Mouse (Mus musculus): ENCODE measurements around the gene H2-Oa. TPM values are rescaled to one million over a fixed set of nuclear protein-coding genes. Genes with fewer than 3 reads are reported as not detected.

The H2-Oa gene
- total RNA-seq, 2 experiments from 2014 or later = 0.34 TPM; not detected in 1

DNA sequence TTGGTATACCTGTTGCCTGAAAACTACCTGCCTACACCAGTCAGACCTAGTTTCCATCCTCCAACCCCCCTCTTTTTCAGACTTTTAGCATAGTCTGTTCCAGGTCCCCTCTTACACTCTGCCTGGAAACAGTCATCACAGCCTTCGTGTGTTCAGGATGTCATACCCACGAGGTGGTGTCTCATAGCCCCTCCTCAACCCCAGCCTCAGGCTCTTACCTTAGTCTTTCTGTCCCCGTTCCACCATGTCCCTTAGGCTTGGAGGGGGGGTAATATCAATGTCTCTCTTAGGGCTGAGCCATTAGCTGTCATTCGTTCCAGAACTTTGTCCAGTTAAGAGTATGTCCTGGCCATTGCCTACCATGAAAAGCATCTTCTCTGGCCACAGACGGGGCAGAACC is 9.0 kb downstream of the H2-Oa start:
- DNase-seq (ENCODE audit: low spot score in 2 of 2) = no peak

DNA sequence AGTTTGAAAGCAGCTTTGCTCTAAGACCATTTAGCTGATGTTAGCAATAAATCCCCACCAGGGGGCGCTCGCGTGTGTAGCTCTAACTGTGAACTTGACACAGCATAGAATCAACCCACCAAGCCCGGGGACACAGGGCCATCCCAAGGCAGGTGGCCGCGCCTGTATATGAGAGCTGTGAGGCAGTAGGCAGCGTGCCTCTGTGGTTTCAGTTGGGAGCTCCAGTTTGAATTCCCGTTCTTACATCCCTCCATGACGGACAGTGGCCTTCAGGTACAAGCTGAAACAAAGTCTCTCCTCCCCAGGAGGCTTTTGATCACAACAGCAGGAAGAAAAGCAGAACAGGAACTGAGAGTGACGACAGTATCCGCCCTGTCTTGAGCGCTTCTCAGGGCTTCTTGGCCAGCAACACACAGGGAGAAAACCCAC is 9.5 kb downstream of the H2-Oa start:
- peak; percentile 95 to 97 for DNase-seq (ENCODE audit: low spot score in 2 of 2)

DNA sequence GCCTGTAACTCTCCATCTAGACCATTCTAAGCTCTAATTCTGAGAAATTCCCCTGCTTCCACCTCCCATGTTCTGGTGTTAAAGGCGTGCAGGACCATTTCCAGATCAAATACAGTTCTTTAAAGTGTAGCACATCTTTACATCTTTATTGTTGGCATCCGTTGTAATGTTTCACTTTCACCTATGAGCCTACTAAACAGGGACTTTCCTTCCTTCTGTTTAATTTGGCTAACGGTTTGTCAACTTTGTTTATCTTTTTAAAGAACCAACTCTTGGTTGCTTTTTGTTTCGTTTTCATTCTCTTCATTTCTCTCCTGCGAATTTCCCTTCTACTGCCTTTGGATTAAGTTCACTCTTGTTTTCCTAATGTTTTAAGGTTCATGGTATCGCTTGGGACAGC is 10.7 kb downstream of the H2-Oa start:
- DNase-seq (ENCODE audit: low spot score in 2 of 2) = no peak

DNA sequence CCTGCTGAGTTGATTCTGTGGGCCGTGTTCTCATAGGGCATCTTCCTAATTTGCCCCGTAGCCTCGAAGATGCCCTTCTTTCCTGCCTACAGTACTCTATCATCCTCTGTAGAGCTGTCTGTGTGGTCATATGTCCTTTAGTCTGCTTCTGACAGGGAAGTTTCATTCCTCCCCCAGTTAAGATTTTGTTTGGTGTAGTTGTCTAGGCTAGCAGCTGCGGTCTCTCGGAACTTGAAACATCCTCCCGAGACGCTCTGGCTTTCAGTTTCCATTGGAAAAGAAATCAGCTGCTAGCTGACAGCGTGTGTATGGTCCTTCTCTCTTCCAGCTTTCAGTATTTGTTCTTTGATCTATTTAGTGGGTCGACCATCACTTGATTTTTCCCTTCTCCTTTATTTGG is 12.7 kb downstream of the H2-Oa start:
- DNase-seq (ENCODE audit: low spot score in 2 of 2) = no peak

DNA sequence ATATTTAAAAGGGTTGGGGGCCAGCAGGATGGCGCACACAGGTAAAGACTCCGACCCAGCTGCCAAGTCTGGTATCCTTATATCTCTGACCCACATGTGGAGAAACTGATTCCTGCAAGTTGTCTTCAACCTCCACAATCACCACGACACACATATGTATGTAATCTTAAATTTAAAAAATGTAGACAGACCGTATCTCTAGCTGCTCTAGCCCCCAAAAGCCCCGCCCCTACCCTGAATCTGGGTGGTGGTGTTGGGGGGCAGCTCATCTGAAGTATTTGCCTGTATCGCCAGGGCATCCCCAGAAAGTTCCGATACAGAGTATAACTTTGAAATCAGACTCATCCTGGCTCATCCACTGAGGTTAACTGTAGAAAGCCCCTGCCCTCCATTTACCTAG is 14.4 kb downstream of the H2-Oa start:
- no peak for DNase-seq (ENCODE audit: low spot score in 2 of 2)

DNA sequence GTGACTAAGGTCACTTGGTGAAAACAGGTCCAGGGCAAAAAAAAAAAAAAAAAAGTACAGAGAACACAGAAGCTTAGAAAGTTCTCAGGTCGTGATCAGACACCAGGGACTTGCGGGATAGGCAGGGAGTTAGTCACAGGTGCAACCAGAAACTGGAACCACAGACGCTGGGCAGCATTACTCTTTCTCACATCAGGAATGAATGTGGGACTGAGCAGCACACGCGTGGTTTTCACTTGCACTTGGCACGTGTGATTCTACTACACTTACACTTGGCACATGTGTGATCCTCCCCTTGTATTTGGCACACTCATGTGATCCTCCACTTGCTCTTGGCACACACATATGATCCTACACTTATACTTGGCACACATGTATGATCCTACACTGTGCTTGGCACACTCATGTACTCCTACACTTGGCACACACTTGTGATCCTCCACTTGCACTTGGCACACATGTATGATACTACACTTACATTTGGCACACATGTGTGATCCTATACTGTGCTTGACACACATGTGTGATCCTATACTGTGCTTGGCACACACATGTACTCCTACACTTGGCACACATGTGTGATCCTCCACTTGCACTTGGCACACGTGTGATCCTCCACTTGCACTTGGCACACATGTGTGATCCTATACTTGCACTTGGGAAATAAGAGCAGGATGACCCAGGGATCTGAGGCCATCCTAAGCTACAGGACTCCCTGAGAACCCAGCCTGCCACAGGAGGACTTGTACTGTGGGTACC is 15.1 kb downstream of the H2-Oa start:
- no peak for DNase-seq (ENCODE audit: low spot score in 2 of 2)

DNA sequence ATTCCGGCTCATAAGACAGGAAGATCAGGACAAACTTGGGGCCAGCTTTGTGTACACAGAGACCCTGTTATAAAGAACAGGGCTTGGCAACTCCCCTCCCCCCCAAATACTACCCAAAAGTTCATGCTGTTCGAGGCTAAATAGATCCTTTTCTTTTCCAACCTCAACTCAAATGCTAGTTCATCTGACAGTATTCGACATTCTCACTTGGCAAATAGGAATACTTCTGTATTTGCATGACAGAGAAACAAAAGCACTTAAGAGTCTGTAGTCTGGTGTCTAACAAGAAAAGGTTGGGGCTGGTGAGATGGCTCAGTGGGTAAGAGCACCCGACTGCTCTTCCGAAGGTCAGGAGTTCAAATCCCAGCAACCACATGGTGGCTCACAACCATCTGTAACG is 16.3 kb downstream of the H2-Oa start:
- DNase-seq (ENCODE audit: low spot score in 2 of 2) = no peak

DNA sequence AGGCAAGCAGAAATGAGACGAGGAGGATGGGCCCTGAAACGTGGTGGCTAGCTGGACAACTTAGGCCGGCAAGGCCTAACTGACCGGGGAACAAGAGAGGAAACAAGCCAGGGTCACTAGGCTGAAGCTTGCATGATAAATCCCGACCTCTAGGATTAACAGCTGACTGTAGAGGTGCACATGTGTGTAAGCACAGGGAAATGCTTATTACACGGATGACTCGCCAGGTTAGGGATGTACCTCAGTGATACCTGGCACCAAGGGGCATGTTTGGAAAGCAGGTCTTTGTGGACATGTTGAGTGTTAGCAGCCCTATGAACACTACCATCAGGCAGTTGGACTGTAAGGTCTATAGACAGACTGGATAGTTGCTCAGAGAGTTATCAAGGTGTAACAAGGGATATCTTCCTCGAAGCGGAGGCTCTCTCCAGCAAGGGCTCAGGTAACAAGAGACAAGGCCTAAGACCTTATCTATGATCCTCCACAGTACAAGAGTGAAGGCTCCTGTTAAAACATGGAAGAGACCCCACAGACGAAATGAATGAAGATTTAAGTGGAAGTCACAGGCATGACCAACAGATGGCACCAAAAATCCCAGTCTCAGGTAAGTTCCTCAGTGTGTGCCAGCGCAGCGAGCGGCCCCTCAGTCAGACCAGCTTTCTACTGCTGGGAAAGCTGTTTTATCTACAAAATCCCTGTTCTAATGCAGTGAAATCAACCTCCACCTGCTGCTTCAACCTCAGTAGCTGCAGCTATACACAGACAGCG is 17.1 kb downstream of the H2-Oa start:
- DNase-seq (ENCODE audit: low spot score in 2 of 2) = no peak

DNA sequence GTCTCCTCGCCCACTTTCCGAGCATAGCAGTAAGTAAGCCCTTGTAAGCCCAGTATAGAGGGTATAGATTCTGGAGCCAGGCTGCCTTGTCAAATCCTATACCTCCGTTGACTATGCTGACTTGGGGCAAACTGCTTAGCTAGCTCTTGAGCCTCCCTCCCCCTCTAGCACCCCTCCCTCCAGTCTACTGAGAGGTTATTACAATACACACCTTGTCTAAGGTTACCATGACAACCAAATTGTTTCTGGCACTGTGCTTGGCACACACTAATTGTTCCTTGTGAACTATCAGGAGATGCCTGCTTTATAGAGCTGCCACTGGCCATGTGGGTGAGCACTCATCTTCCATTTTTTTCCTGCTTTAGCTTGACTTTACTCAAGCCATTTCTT is 17.7 kb downstream of the H2-Oa start:
- DNase-seq (ENCODE audit: low spot score in 2 of 2) = no peak

DNA sequence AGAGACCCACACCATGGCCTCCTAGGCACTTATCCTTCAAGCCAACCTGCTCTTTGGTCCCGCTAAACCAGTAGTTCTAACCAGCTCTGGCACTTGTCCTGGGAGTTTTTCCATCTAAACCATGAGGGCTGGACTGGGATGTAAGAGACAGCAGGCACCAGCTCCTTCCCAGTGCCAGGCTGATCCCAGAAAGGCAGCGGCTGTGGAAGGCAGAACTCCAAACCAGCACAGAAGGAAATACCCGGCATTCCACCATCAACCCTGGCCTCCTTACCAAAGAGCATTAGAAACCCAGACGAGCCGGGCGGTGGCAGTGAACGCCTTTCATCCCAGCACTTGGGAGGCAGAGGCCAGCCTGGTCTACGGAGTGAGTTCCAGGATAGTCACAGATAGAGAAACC is 18.2 kb downstream of the H2-Oa start:
- DNase-seq (ENCODE audit: low spot score in 2 of 2) = no peak

DNA sequence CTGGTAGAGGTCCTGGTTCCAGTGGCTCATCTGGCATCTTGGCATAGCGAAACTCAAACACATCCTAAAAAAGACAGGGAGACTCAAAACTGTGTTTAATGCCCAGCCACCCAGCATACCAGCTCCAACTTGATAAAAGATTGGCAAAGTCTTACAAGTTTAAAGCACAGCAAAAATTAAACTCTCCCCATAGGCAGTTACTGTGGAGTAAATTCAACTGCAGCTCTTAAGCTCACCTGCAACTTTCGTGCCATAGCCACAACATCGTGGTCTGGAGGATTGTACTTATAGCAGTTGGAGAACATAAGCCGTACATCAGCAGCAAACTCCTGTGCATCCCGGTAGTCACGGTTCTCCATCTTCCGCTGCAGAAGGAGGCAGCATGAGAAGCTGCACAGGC is 22.0 kb downstream of the H2-Oa start:
- no peak for DNase-seq (ENCODE audit: low spot score in 2 of 2)

DNA sequence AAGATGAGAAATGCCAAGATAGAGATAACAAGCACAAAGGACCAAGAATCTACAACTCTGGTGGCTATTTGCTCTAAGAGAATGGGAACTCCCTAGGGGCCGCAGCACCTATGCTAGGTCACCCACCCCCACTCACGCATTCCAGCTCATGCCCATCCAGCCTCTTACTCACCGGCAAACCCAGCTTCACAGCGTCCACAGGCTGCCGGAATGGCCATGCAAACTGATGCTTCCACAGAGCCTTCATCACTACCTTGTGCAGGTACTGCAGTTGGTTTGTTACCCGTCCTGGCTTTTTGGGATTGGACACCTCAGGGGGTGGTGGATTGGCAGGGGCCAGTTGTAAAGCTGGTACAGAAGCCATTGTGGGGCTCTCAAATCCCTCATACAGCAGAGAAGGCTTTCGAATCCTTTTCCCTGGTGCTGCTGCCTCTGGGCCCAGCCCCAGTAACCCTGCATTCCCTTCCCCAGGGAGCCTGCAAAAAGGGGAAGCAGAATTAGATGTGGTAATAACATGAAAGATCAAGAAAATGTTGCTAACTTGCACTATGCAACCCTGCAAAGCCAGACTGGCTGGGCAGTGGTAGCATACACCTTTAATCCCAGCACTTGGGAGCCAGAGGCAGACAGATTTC is 24.7 kb downstream of the H2-Oa start:
- no peak for DNase-seq (ENCODE audit: low spot score in 2 of 2)

DNA sequence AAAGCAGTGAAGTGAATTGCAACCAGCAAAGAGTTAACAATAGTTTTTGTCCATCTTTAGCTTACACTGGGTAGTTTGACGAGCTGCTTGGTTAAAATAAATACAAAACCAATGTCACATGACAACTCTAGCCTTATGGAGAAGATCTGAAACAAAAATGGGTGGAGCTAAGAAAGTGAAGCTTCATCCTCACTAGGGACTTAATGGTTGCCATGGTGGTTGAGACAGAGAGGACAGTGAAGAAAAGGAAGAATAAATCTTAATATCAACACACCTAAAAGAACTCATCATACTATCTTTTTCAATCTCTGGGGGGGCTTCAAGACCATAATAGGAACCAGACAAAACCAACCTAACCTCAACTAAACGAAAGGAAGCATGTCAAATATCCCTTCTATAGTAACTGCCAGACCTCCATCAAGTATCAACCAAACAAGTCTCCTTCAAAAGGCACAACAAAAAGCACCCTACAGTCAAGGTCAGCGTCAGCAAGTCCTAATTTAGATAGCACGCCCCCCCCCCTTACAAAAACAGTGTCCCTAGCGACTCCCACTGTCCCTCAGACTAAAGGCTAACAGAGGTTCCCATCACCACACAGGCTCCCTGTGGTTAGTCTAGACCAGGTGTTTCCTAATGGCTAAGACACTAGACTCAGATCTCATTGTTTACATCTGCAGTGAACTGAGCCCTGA is 25.4 kb downstream of the H2-Oa start:
- DNase-seq (ENCODE audit: low spot score in 2 of 2) = no peak

DNA sequence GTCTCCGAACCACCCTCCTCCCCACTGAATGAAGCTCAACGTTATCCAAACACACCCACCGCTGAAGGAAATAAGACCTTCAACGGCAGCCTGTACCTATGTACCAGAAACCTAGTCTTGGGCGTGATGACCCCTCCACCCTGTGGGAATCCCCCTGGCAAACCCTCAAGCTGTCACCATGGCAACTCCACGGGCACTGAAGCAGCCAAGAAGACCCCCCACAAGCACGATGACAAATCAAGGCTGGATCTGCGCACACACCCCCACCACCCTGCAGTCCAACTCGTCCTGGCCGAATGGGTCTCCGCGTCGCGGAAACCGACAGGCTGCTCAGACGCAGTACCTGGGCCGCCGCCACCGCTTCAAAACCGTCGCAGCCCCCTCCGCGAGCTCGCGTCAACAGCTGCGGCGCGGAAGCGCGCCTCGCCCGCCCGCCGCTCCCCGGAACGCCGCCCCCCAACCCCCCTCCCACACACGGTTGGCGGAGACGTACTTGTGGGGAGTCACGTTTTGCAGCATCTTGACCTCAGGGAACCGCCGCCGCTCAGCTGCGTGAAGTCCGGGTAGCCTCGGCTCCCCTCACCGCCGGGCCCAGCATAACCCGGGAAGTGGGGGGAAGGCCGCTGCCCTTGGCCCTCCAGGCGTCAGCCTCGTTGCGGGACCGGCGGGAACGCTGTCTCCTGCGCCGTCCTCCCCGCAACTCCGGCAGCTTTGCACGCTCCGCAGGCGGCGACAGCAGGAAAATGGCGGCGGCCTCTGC is 26.2 kb downstream of the H2-Oa start:
- peak; percentile 60 to 67 for DNase-seq (ENCODE audit: low spot score in 2 of 2)

DNA sequence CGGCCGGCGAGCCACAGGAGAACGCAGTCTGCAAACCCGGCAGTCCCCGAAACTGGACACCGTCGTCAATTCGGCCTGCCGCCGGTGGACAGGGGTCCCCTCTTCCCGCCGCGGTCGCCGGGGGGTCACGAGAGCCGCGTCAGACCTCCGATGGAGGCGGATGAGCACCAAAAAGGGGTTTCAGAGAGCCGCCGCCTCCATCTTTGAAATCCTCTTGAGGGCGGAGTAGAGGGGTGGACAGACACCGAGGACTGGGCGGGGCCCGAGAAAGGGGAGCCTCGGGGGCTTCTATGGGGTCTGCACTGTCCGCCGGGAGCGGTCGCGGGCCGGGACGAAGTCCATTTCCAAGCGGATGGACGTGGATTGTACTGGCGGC is 26.7 kb downstream of the H2-Oa start:
- DNase-seq (ENCODE audit: low spot score in 2 of 2) = no peak

DNA sequence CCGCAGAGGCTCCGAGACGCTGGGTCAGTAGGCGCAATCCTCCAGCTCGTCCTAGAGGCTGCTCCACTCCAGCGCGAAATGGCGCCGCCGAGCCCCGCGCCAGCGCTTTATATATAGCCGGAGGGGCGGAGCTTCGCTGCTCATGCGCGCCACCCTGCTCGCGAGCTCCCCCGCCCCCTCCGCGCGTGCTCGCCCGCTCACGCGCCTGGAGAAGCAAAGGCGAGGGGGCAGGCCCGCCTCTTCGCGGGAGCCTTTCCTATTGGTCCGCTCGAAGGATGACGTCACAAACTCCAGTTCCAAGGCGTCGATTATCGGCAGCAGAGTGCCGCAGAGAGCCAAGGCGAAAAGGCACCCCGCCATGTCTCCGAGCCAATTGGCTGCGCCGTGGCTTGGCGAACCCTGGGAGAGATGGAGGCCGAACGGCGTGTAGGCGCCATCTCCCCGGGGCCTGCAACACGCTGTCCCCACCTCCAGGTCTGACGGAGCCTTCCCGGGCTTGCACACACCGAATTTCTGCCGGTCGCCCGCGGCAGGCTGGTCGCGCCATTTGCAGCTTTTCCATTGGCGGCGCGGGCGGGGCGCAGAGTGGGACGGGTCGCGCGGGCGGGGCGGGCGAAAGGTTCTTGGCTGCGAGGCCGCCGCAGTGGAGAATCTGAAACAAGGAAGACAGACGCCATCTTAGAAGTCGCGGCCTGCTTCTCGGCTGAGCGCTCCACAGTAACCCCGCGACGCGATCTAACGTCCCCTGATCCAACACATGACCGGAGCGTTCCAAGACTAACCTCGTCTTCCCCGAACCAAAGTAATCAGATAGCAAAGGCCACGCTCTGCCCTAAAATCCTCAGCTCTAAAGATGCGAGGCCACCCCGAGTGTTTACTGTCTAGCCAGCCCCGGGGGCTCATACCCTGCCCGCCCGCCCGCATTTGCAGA is 27.4 kb downstream of the H2-Oa start, which contains the start of gene H2-DMa:
Gene H2-DMa (plus strand): TSS at position 293 of the 931 bp plus-strand sequence.
- peak; percentile 99 for DNase-seq (ENCODE audit: low spot score in 2 of 2)

DNA sequence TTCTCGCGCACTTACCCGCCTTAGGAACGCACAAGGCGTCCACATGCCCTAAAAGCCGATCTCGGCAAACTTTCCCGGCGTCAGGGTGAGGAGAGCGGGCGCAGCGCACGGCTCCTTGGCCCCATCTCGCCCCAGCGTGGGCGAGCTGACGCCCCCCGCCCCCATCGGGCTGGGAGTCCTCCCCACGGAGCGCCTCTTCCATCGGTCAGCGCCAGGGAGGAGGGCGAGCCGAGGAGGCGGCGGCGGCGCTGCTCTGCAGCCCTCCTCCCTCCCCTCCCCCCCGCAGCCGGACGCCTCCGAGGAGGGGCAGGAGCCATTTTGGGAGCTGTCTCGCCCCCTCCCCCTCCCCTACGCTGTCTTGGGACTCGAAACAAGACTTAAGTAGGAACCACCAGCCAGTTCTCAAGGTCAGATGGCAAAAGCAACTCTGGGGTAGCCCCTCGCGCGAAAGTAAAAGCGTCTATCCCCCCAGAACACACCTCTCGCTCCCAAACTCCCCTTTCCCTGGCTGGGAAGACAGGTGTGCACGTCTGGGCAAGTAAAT is 28.1 kb downstream of the H2-Oa start:
- DNase-seq (ENCODE audit: low spot score in 2 of 2) = peak; percentile 84 to 89

DNA sequence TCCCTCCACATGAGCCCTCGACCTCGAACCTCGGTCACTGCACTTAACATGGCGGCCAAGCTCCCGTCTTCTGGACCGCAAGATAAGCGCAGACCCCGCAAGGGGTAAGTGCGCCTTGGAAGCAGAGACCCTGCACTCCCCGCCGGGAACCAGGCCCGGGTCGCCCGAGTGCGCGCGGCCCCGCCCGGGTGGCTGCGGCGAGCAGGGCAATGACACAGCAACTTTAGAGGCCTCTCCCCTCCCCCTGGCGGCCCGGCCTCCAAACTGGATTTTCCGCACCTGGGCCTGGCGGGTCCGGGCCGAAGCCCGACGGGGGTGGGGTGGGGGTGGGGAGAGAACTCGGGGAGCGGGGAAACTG is 28.7 kb downstream of the H2-Oa start:
- peak; percentile 79 to 81 for DNase-seq (ENCODE audit: low spot score in 2 of 2)

DNA sequence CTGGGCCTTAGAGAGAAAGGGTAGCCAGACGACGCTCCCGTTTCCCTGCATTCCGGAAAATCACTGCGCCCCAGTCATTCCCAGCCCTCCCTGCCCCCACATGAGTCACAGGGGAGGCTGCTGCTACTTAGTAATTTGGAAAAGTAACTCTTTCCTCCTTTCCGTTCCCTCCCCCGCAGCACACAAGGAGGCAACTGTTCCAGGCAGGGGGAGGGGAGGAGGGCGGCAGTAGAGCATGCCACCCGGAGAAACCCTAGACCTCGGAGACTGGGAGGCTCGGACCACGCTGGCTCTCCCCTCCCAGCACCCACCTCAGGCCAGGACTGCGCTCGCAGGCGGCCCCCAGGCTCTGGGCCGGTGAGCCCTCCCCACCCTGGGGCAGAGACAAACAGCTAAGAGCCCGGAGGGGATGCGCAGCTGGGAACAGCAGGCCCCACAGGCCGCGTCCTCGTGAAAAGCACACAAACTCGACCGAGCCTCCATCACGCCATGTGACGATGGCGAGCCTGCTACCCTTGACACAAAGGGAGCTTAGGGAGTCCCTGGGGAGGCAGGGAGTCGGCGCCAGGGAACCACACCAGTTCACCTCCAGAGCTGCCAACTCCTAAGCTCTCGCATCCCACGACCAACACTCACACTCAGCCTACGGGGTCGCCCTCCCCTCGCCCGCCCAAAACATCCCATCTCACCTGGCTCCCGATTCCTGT is 29.2 kb downstream of the H2-Oa start:
- DNase-seq (ENCODE audit: low spot score in 2 of 2) = peak; percentile 84 to 89

Data from layer of hippocampus, postnatal 10 days (tissue).